ENCODE assay signal across 10 mouse cellular contexts in the genomic region with DNA sequence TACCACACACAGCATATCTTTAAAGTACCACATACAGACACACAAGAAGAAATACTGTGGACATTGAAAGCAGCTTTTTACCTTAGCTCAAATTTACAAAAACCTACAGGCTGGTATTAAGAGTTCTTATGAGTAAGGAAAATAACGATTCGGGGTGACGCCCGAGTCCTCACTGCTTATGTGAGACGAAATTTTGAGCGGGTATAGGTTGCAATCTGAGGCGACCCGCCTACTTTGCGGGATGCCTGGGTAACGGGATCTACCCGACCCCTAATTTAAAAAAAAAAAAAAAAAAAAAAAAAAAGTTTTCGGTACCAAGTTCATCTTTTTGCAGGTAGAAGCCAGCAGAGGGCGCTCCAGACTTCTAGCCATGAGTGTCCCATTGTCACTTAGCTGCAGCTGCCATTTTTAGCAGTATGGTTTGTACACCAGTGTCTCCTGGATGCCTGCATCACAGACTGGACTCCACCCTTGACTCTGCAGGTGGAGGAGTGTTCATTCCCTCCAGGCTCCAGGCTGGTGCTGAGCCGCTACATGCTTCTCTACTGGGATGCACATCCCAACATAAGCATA. TPM values are rescaled to one million over a fixed set of nuclear protein-coding genes. Genes with fewer than 3 reads are reported as not detected.
DNase-seq lines count a peak whose midpoint lies in the region; ATAC-seq lines count a peak whose summit lies in the region.
"Had no signal": no experiment of that assay in that cellular context is flagged by ENCODE, and none has a peak within 500 bp of the region (broad histone marks: within the 10 kb centered on the region; RNA-seq: fewer than 3 reads in every experiment).

No protein-coding gene starts in this region.

- peaks cover 25% of the 10 kb centered on the region for H3K4me1 ChIP-seq in heart, embryonic 12.5 days (replicated peaks)
- H3K4me1 ChIP-seq: embryonic facial prominence, embryonic 12.5 days; neural tube, embryonic 13.5 days had no signal

- DNase-seq in left cerebral cortex, adult 18-20 months (ENCODE audit: low spot score in 2 of 2), result peak; percentile 46 to 71
- DNase-seq in left cerebral cortex, adult 11 months (ENCODE audit: low spot score), result no peak
- peak; percentile 85 to 92 for DNase-seq in kidney, postnatal 36 days
- peak; percentile 82 for DNase-seq in lung, postnatal 14 days
- DNase-seq in spleen, postnatal 10 days (ENCODE audit: low spot score in 2 of 2), result peak; percentile 67 to 90

- no peaks in the 10 kb centered on the region for H3K36me3 ChIP-seq in heart, embryonic 12.5 days
- H3K36me3 ChIP-seq: embryonic facial prominence, embryonic 12.5 days; neural tube, embryonic 13.5 days had no signal

- H3K27me3 ChIP-seq in heart, embryonic 12.5 days (replicated peaks), result no peaks in the 10 kb centered on the region
- H3K27me3 ChIP-seq: embryonic facial prominence, embryonic 12.5 days; neural tube, embryonic 13.5 days had no signal

- H3K4me3 ChIP-seq in heart, embryonic 12.5 days, result no peak overlapping the region
- H3K4me3 ChIP-seq: embryonic facial prominence, embryonic 12.5 days; neural tube, embryonic 13.5 days had no signal

- H3K9me3 ChIP-seq in heart, embryonic 12.5 days (replicated peaks), result no peaks in the 10 kb centered on the region
- H3K9me3 ChIP-seq: embryonic facial prominence, embryonic 12.5 days; neural tube, embryonic 13.5 days had no signal

- WGBS in heart, embryonic 12.5 days, result 24% methylated on average over 14 of the region's 14 CpGs

- 0 out of 2 replicates have a peak overlapping the region, but pooled peaks have one; percentile 29 for H3K4me2 ChIP-seq in heart, embryonic 12.5 days
- H3K4me2 ChIP-seq: embryonic facial prominence, embryonic 12.5 days; neural tube, embryonic 13.5 days had no signal

- peak; percentile 78 for ATAC-seq in activated CD4-positive, CD25-positive, alpha-beta regulatory T cell, adult 4 months
- peak; percentile 72 for ATAC-seq in common myeloid progenitor, adult 5-6 weeks (replicated peaks; ENCODE audit: low read depth, poor library complexity, severe bottlenecking)
- ATAC-seq in heart, embryonic 12.5 days (ENCODE audit: insufficient number of reproducible peaks, low FRiP score), result no peak

- no peak overlapping the region for H3K9ac ChIP-seq in heart, embryonic 12.5 days
- H3K9ac ChIP-seq: embryonic facial prominence, embryonic 12.5 days; neural tube, embryonic 13.5 days had no signal

- no peak overlapping the region for H3K27ac ChIP-seq in heart, embryonic 12.5 days (ENCODE audit: poor library complexity, severe bottlenecking)
- H3K27ac ChIP-seq: embryonic facial prominence, embryonic 12.5 days; neural tube, embryonic 13.5 days had no signal

RNA-seq across cellular contexts. Expression of a gene that starts 12.4 kb away (rescaled TPM):
- 100 to 1,000 TPM; 228 to 254 TPM for total RNA-seq in left cerebral cortex, adult 18-20 months (2021)
- 100 to 1,000 TPM; 247 to 248 TPM for polyA plus RNA-seq in activated CD4-positive, CD25-positive, alpha-beta regulatory T cell, adult 4 months (2017; shearing (Covaris generic))
- 310 and 348 TPM in 2 replicates for total RNA-seq in common myeloid progenitor, adult 5-6 weeks (2017)
- polyA plus RNA-seq in heart, embryonic 12.5 days (2016; fragmentation: Nextera tagmentation; extraction: Ambion mirVana), result 444 and 446 TPM in 2 replicates

RNA-seq across cellular contexts. Expression of a gene that starts 36.1 kb away (rescaled TPM):
- 10 to 100 TPM; 26.7 to 34.2 TPM for total RNA-seq in left cerebral cortex, adult 18-20 months (2021)
- 10 to 100 TPM; 17.4 to 27.6 TPM for polyA plus RNA-seq in activated CD4-positive, CD25-positive, alpha-beta regulatory T cell, adult 4 months (2017; shearing (Covaris generic))
- total RNA-seq in common myeloid progenitor, adult 5-6 weeks (2017), result 7.3 and 14.0 TPM in 2 replicates
- 40.8 and 43.5 TPM in 2 replicates for polyA plus RNA-seq in heart, embryonic 12.5 days (2016; fragmentation: Nextera tagmentation; extraction: Ambion mirVana)
